Mouse (Mus musculus) olfactory bulb, adult 2 months (tissue): ENCODE measurements around the gene Il25. TPM values are rescaled to one million over a fixed set of nuclear protein-coding genes. Genes with fewer than 3 reads are reported as not detected.

Experiments
- H3K27ac ChIP-seq: fragments of 200-500 bp; 2 replicates; pipeline ENCODE4 v1.5.1; 2012; ENCODE audit warnings: low read depth, low read length; ENCODE audit not compliant: insufficient read depth
- H3K4me1 ChIP-seq: fragments of 200-500 bp; 2 replicates; pipeline ENCODE4 v1.6.1; 2012; ENCODE audit warnings: low read length; ENCODE audit not compliant: control insufficient read depth, insufficient read depth
- H3K4me3 ChIP-seq: fragments of 200-500 bp; 2 replicates; pipeline ENCODE4 v1.5.1; 2012; ENCODE audit warnings: mild to moderate bottlenecking, low read depth, low read length, moderate library complexity; ENCODE audit not compliant: insufficient read depth
- CTCF ChIP-seq: fragments of 200-500 bp; IDR thresholded peaks from 2 replicates; pipeline ENCODE4 v1.5.1; 2012; ENCODE audit warnings: low read depth, mild to moderate bottlenecking, low read length, moderate library complexity; ENCODE audit not compliant: insufficient read depth
- POLR2A ChIP-seq: fragments of 200-500 bp; IDR thresholded peaks from 2 replicates; pipeline ENCODE4 v1.6.1; 2012; ENCODE audit warnings: mild to moderate bottlenecking, low read depth, low read length, moderate library complexity; ENCODE audit not compliant: insufficient read depth
- WGBS: fragments of 180-500 bp; shearing (Covaris S2); methylation state at CpG from one replicate; pipeline ENCODE4 v1.1.7; 2018; 5-methylcytosine and 5-hydroxymethylcytosine counted together
- polyA plus RNA-seq: library from polyadenylated mRNA; stranded (reverse); fragments of >200 nt; gene quantifications from 2 replicates; pipeline ENCODE4 v1.2.4, GENCODE M21; 2012; ENCODE audit warnings: low replicate concordance; ENCODE audit not compliant: missing spikeins, insufficient read depth, insufficient read length

The Il25 gene
- polyA plus RNA-seq, 1 experiment: not detected

- Histone ChIP-seq H3K4me3 (no peak within 1 kb of the TSS), H3K27ac (no peak within 1 kb of the TSS), H3K4me1 (peaks cover 28% of the 10 kb centered on the region)
- 92% methylated on average over 1 of the region's 1 CpGs for WGBS
- no peak for TF ChIP-seq CTCF
- TF ChIP-seq POLR2A: no peak
Observed at GRCm38 (mm10) chr14:54976633-54977032, 44.1 kb downstream of the Il25 start, which contains the start of gene Gm17428. Gene Gm17428, plus strand, starts transcription at chr14:54976933.

- H3K4me1 ChIP-seq: peaks cover 18% of the 10 kb centered on the region
- TF ChIP-seq CTCF (no peak), POLR2A (no peak)
- 91% methylated on average over 8 of the region's 8 CpGs for WGBS
- no peak overlapping the region for H3K4me3 ChIP-seq
- H3K27ac ChIP-seq: no peak overlapping the region
Observed at GRCm38 (mm10) chr14:54978664-54979063, 46.2 kb downstream of the Il25 start.

GRCm38 (mm10) chr14:54981934-54982333, 49.4 kb downstream of the Il25 start:
- no peak for TF ChIP-seq CTCF
- TF ChIP-seq POLR2A: no peak
- 97% methylated on average over 7 of the region's 7 CpGs for WGBS
- Histone ChIP-seq H3K27ac (no peak overlapping the region), H3K4me3 (no peak overlapping the region), H3K4me1 (no peaks in the 10 kb centered on the region)

Other genes with a start within 250 kb of the Il25 start
- gene 1700123O20Rik, start 246.5 kb upstream of the Il25 start, polyA plus RNA-seq: not detected in 2 replicates
- 835 TPM in 1 of 2 replicates, not detected in the other for gene Acin1, start 245.8 kb upstream of the Il25 start, polyA plus RNA-seq
- gene Gm29776, start 233.9 kb upstream of the Il25 start, polyA plus RNA-seq: not detected in 2 replicates
- not detected in 2 replicates for gene Cebpe, start 220.5 kb upstream of the Il25 start, polyA plus RNA-seq
- gene Slc7a8, start 150.7 kb upstream of the Il25 start, polyA plus RNA-seq: not detected in 2 replicates
- not detected in 2 replicates for gene Rnf212b, start 118.6 kb upstream of the Il25 start, polyA plus RNA-seq
- not detected in 2 replicates for gene Homez, start 61.7 kb upstream of the Il25 start, polyA plus RNA-seq
- gene Ppp1r3e, start 55.1 kb upstream of the Il25 start, polyA plus RNA-seq: not detected in 2 replicates
- 145 TPM in 1 of 2 replicates, not detected in the other for gene Bcl2l2, start 49.3 kb upstream of the Il25 start, polyA plus RNA-seq
- gene Gm20521, start 49.3 kb upstream of the Il25 start, polyA plus RNA-seq: not detected in 2 replicates
- gene Pabpn1, start 40.2 kb upstream of the Il25 start, polyA plus RNA-seq: not detected in 2 replicates
- 220 TPM in 1 of 2 replicates, not detected in the other for gene Slc22a17, start 19.6 kb upstream of the Il25 start, polyA plus RNA-seq
- gene Efs, start 6.6 kb upstream of the Il25 start, polyA plus RNA-seq: not detected in 2 replicates
- gene Cmtm5, start 3.6 kb downstream of the Il25 start, polyA plus RNA-seq: not detected in 2 replicates
- not detected in 2 replicates for gene Myh6, start 34.2 kb downstream of the Il25 start, polyA plus RNA-seq
- gene Gm17428, start 44.2 kb downstream of the Il25 start, polyA plus RNA-seq: not detected in 2 replicates
- gene Myh7, start 61.9 kb downstream of the Il25 start, polyA plus RNA-seq: not detected in 2 replicates
- gene Ngdn, start 82.8 kb downstream of the Il25 start, polyA plus RNA-seq: not detected in 2 replicates
- not detected in 2 replicates for gene Zfhx2, start 159.6 kb downstream of the Il25 start, polyA plus RNA-seq
- gene Thtpa, start 162.1 kb downstream of the Il25 start, polyA plus RNA-seq: not detected in 2 replicates
- not detected in 2 replicates for gene Ap1g2, start 173.9 kb downstream of the Il25 start, polyA plus RNA-seq
- gene Jph4, start 184.2 kb downstream of the Il25 start, polyA plus RNA-seq: not detected in 2 replicates